Mouse (Mus musculus): Measurements from ENCODE around the gene Cln3. TPM values are rescaled to one million over a fixed set of nuclear protein-coding genes. Genes with fewer than 3 reads are reported as not detected.

The Cln3 gene
- polyA plus RNA-seq, 1 experiment from 2014 or later = 37.3 TPM

GRCm38 (mm10) chr7:126545631-126546030 is 40.0 kb downstream of the Cln3 start:
- Histone ChIP-seq H3K9ac (replicated peaks; ENCODE audit: low read depth, low read length) (no peak overlapping the region), H3K4me3 (replicated peaks; ENCODE audit: low read length) (no peak overlapping the region), H3K4me1 (replicated peaks; ENCODE audit: control insufficient read depth, insufficient read depth, low read length) (no peaks in the 10 kb centered on the region), H3K4me2 (ENCODE audit: low read length) (no peak overlapping the region), H3K36me3 (ENCODE audit: control insufficient read depth, insufficient read depth) (peaks cover 14% of the 10 kb centered on the region), H3K9me3 (ENCODE audit: control insufficient read depth, low read length) (no peaks in the 10 kb centered on the region), H3K27ac (ENCODE audit: low read length) (no peak overlapping the region), H3K27me3 (replicated peaks; ENCODE audit: control insufficient read depth, insufficient read depth, low read length) (no peaks in the 10 kb centered on the region)
- WGBS = 92% methylated on average over 2 of the region's 2 CpGs
- no peak for ATAC-seq

DNA sequence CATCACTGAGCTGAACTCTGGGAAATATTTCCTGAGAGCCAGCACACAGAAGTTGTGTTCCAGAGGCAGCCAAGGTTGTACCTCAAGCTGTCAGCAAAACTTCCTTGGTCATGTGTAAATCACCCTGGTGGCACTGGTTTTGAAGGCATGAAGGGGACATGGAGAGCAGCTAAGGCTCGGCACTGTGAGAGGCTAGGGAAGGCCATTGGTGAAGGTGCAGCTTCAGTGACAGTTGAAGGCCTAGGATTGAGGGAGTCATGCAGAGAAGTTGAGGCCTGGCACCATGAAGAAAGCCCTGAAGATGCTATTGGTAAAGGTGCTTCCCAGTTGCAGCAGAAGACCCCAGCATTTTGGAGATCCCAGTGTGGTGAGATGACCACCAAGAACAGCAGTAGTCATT is 44.0 kb downstream of the Cln3 start:
- Histone ChIP-seq H3K9me3 (ENCODE audit: control insufficient read depth, low read length) (no peaks in the 10 kb centered on the region), H3K4me2 (ENCODE audit: low read length) (no peak overlapping the region), H3K4me1 (replicated peaks; ENCODE audit: control insufficient read depth, insufficient read depth, low read length) (no peaks in the 10 kb centered on the region), H3K4me3 (replicated peaks; ENCODE audit: low read length) (no peak overlapping the region), H3K9ac (replicated peaks; ENCODE audit: low read depth, low read length) (no peak overlapping the region), H3K27me3 (replicated peaks; ENCODE audit: control insufficient read depth, insufficient read depth, low read length) (no peaks in the 10 kb centered on the region), H3K36me3 (ENCODE audit: control insufficient read depth, insufficient read depth) (peaks cover 4% of the 10 kb centered on the region), H3K27ac (ENCODE audit: low read length) (no peak overlapping the region)
- no peak for ATAC-seq
- 88% methylated on average over 1 of the region's 1 CpGs for WGBS

DNA sequence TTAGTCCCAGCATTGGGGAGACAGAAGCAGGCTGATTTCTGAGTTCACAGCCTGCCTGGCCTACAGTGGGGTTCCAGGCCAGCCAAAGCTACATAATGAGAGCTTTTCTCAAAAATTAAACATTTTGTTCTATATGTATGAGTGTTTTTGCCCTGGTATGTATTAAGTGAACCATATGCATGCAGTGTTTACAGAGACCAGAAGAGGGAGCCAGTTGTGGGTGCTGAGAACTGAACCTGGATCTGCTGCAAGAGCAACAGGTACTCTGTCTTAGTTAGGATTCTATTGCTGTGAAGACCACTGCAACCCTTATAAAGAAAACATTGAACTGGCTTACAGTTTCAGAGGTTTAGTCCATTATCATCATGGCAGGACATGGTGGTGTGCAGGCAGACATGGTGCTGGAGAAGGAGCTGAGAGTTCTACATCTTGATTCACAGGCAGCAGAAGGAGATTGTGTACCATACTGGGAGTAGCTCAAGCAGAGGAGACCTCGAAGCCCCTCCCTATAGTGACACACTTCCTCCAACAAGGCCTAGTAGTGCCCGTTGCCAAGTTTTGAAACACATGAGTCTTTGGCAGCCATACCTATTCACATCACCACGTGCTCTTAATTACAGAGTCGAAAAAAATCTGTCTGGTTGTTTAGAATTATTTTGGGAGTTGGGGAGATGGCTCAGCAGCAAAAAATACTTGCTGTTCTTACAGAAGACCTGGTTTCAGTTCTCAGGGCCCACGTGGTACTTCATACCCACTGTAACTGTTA is 47.6 kb downstream of the Cln3 start:
- Histone ChIP-seq H3K9ac (replicated peaks; ENCODE audit: low read depth, low read length) (no peak overlapping the region), H3K4me3 (replicated peaks; ENCODE audit: low read length) (no peak overlapping the region), H3K27me3 (replicated peaks; ENCODE audit: control insufficient read depth, insufficient read depth, low read length) (no peaks in the 10 kb centered on the region), H3K4me2 (ENCODE audit: low read length) (no peak overlapping the region), H3K27ac (ENCODE audit: low read length) (no peak overlapping the region), H3K9me3 (ENCODE audit: control insufficient read depth, low read length) (no peaks in the 10 kb centered on the region), H3K36me3 (ENCODE audit: control insufficient read depth, insufficient read depth) (no peaks in the 10 kb centered on the region), H3K4me1 (replicated peaks; ENCODE audit: control insufficient read depth, insufficient read depth, low read length) (no peaks in the 10 kb centered on the region)
- 58% methylated on average over 5 of the region's 5 CpGs for WGBS
- ATAC-seq = no peak

DNA sequence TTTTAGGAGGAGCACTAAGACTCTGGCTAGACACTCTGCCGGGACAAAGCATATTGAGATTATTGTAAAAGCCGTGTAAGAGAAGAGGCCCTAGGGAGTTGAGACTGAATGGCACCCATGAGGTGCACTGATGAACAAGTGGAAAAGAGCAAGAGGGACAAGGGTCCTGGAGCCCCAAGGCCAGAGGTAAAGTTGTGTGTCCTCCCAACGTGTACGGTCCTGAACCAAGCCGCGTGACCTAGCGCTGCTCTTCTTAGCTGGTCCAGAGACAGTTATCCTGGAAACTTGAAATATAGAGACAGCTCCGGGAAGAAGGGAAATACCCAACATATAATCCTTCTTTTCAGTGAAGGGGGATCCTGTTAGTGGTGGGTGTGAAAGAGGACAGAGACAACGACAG is 49.2 kb downstream of the Cln3 start:
- Histone ChIP-seq H3K4me1 (replicated peaks; ENCODE audit: control insufficient read depth, insufficient read depth, low read length) (no peaks in the 10 kb centered on the region), H3K9ac (replicated peaks; ENCODE audit: low read depth, low read length) (no peak overlapping the region), H3K4me3 (replicated peaks; ENCODE audit: low read length) (peak overlapping the region; percentile 45), H3K9me3 (ENCODE audit: control insufficient read depth, low read length) (no peaks in the 10 kb centered on the region), H3K27me3 (replicated peaks; ENCODE audit: control insufficient read depth, insufficient read depth, low read length) (no peaks in the 10 kb centered on the region), H3K27ac (ENCODE audit: low read length) (no peak overlapping the region), H3K36me3 (ENCODE audit: control insufficient read depth, insufficient read depth) (no peaks in the 10 kb centered on the region), H3K4me2 (ENCODE audit: low read length) (peak overlapping the region; percentile 70)
- ATAC-seq = no peak
- WGBS = 50% methylated on average over 9 of the region's 9 CpGs

GRCm38 (mm10) chr7:126535766-126536165 is 49.9 kb downstream of the Cln3 start:
- peak overlapping the region; percentile 45 for H3K4me3 ChIP-seq (replicated peaks; ENCODE audit: low read length)
- 2% methylated on average over 28 of the region's 28 CpGs for WGBS
- ATAC-seq = no peak
- no peaks in the 10 kb centered on the region for H3K27me3 ChIP-seq (replicated peaks; ENCODE audit: control insufficient read depth, insufficient read depth, low read length)
- H3K9me3 ChIP-seq (ENCODE audit: control insufficient read depth, low read length) = no peaks in the 10 kb centered on the region
- H3K27ac ChIP-seq (ENCODE audit: low read length) = no peak overlapping the region
- peak overlapping the region; percentile 70 for H3K4me2 ChIP-seq (ENCODE audit: low read length)
- no peaks in the 10 kb centered on the region for H3K4me1 ChIP-seq (replicated peaks; ENCODE audit: control insufficient read depth, insufficient read depth, low read length)
- H3K36me3 ChIP-seq (ENCODE audit: control insufficient read depth, insufficient read depth) = no peaks in the 10 kb centered on the region
- H3K9ac ChIP-seq (replicated peaks; ENCODE audit: low read depth, low read length) = peak overlapping the region; percentile 62

DNA sequence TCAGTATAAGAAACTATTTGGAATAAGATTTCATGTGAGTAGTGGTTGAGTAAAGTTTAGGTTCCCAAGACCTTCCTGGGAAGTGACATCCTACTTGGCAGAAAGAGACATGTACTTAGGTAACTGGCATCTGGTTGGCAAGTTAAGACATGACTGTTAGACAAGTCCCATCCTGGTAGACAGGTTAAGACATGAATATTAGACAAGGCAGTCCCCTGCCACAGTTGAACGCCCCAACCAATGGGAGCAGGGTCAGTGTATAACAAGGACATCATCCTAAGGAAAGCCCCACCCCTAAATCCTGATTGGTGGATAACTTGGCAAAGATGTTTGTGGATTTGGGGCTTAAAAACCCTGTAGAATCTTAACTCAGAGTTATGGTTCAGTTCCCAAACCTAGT is 52.2 kb downstream of the Cln3 start:
- Histone ChIP-seq H3K4me3 (replicated peaks; ENCODE audit: low read length) (no peak overlapping the region), H3K36me3 (ENCODE audit: control insufficient read depth, insufficient read depth) (no peaks in the 10 kb centered on the region), H3K4me1 (replicated peaks; ENCODE audit: control insufficient read depth, insufficient read depth, low read length) (no peaks in the 10 kb centered on the region), H3K9me3 (ENCODE audit: control insufficient read depth, low read length) (no peaks in the 10 kb centered on the region), H3K4me2 (ENCODE audit: low read length) (no peak overlapping the region), H3K27me3 (replicated peaks; ENCODE audit: control insufficient read depth, insufficient read depth, low read length) (no peaks in the 10 kb centered on the region), H3K9ac (replicated peaks; ENCODE audit: low read depth, low read length) (no peak overlapping the region), H3K27ac (ENCODE audit: low read length) (no peak overlapping the region)
- 71% methylated on average over 1 of the region's 1 CpGs for WGBS
- ATAC-seq = no peak

DNA sequence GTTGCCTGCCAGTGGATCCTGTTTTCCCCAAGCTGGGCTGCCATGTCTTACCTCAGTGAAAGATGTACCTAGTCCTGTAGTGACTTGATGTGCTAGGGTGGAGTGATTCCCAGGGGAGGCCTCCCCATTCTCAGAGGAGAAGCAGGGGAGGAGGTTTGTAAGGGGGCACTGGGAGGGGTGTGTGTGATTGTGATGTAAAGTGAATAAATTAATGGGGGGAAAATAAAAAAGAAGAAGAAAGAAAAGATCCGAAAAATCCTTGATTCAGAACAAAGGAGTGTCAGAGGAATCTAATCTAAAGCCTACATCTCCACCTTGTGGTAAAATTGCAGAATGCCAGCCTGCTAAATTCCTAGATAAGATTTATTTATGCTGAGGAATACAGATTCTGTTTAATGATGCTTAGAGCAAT is 57.4 kb downstream of the Cln3 start:
- H3K4me3 ChIP-seq (replicated peaks; ENCODE audit: low read length) = no peak overlapping the region
- H3K9me3 ChIP-seq (ENCODE audit: control insufficient read depth, low read length) = no peaks in the 10 kb centered on the region
- peak; percentile 67 for ATAC-seq
- peak overlapping the region; percentile 68 for H3K27ac ChIP-seq (ENCODE audit: low read length)
- H3K36me3 ChIP-seq (ENCODE audit: control insufficient read depth, insufficient read depth) = no peaks in the 10 kb centered on the region
- no peaks in the 10 kb centered on the region for H3K27me3 ChIP-seq (replicated peaks; ENCODE audit: control insufficient read depth, insufficient read depth, low read length)
- 0% methylated on average over 1 of the region's 1 CpGs for WGBS
- H3K4me1 ChIP-seq (replicated peaks; ENCODE audit: control insufficient read depth, insufficient read depth, low read length) = peaks cover 3% of the 10 kb centered on the region
- H3K4me2 ChIP-seq (ENCODE audit: low read length) = peak overlapping the region; percentile 15
- peak overlapping the region; percentile 43 for H3K9ac ChIP-seq (replicated peaks; ENCODE audit: low read depth, low read length)

DNA sequence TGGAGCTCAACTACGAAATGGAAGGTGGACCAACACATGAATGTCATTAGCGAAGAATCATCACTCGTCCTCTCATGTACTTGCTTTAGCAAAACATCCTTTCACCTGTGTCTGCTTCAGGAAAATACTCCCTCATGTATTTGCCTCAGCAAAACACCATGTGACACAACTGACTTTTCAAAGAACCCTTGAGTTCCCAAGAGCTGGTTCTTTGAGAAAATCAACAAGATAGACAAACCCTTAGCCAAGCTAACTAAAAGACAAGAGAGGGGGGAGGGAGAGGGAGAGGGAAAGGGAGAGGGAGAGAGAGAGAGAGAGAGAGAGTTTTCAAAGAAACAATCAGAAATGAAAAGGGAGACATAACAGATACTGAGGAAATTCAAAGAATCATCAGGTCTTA is 62.3 kb downstream of the Cln3 start:
- WGBS = 80% methylated on average over 3 of the region's 3 CpGs
- Histone ChIP-seq H3K4me1 (replicated peaks; ENCODE audit: control insufficient read depth, insufficient read depth, low read length) (peaks cover 3% of the 10 kb centered on the region), H3K36me3 (ENCODE audit: control insufficient read depth, insufficient read depth) (no peaks in the 10 kb centered on the region), H3K4me2 (ENCODE audit: low read length) (no peak overlapping the region), H3K27ac (ENCODE audit: low read length) (no peak overlapping the region), H3K4me3 (replicated peaks; ENCODE audit: low read length) (no peak overlapping the region), H3K9me3 (ENCODE audit: control insufficient read depth, low read length) (no peaks in the 10 kb centered on the region), H3K9ac (replicated peaks; ENCODE audit: low read depth, low read length) (no peak overlapping the region), H3K27me3 (replicated peaks; ENCODE audit: control insufficient read depth, insufficient read depth, low read length) (0 out of 2 replicates have a peak, but pooled peaks cover 3% of the 10 kb centered on the region)
- no peak for ATAC-seq
